Mouse (Mus musculus) megakaryocyte, embryonic 14.5 days (primary cell): Measurements from ENCODE around the gene Smarcb1.

Source experiments
- FLI1 ChIP-seq: IDR thresholded peaks from 2 replicates; pipeline ENCODE4 v1.6.1; 2012; ENCODE audit warnings: low read length, inconsistent platforms, mixed read lengths
- GATA1 ChIP-seq: IDR thresholded peaks from 3 replicates; pipeline ENCODE4 v1.6.1; 2012; ENCODE audit warnings: mixed read lengths, low read length, inconsistent platforms, borderline replicate concordance

DNA sequence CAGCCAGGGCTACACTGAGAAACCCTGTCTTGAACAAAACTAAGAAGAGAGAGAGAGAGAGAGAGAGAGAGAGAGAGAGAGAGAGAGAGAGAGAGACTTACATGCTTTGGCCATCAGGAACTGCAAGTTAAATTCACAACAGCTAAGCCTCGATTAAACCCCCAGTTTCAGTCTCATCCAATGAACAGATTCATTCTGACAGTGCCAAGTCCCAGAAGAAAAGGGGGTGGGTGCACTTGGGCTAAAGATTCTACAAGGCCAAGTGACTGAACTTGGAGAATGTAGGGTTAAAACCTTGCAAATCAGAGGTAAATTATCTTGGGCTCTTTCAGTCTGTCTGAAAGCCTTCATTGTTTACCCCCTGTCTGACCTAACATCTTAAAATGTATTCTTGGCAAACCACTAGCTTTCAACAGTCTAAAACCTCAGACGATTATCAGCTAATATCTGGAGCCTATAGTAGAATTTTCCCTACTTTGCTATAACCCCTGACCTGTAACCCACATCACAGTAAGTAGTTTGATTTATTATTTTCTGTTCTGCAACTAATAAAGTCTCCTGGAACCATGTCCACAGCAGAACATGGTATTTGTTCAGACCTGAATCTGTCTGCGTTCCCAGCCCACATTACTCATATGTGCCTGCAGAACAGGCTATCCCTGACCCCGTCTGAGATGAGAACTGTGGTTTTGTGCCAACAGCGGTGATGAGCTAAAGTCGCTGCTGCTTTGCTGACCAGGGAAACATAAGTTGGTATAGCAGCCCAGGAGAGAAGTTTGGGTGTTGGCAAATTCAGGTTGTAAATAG, 40.4 kb downstream of the Smarcb1 start:
- TF ChIP-seq FLI1 (no peak), GATA1 (no peak)
